Mouse (Mus musculus) heart, embryonic 13.5 days (tissue): ENCODE measurements around the gene Gm45021. TPM values are rescaled to one million over a fixed set of nuclear protein-coding genes. Genes with fewer than 3 reads are reported as not detected.

Experiments
- ATAC-seq: fragments of 200-750 bp; cut with Nextera tagmentation; 2 replicates; pipeline ENCODE4 v1.8.0; 2017; ENCODE audit warnings: moderate TSS enrichment; ENCODE audit not compliant: insufficient number of reproducible peaks, low FRiP score, low TSS enrichment; ENCODE audit errors: extremely low read depth
- H3K27ac ChIP-seq: fragments of 300-500 bp; sonication (generic); replicated peaks from 2 replicates; pipeline ENCODE4 v1.5.1; 2015; ENCODE audit warnings: moderate library complexity, mild to moderate bottlenecking, inconsistent platforms
- H3K27me3 ChIP-seq: fragments of 300-500 bp; sonication (generic); replicated peaks from 2 replicates; pipeline ENCODE4 v1.6.1; 2015; ENCODE audit warnings: mild to moderate bottlenecking, inconsistent platforms
- H3K36me3 ChIP-seq: fragments of 300-500 bp; sonication (generic); 2 replicates; pipeline ENCODE4 v1.6.1; 2015; ENCODE audit warnings: mild to moderate bottlenecking, inconsistent platforms
- H3K4me1 ChIP-seq: fragments of 300-500 bp; sonication (generic); 2 replicates; pipeline ENCODE4 v1.6.1; 2015; ENCODE audit warnings: inconsistent platforms
- H3K4me2 ChIP-seq: fragments of 300-500 bp; sonication (generic); 2 replicates; pipeline ENCODE4 v1.6.1; 2015; ENCODE audit warnings: inconsistent platforms, mild to moderate bottlenecking, moderate library complexity
- H3K4me3 ChIP-seq: fragments of 300-500 bp; sonication (generic); 2 replicates; pipeline ENCODE4 v1.5.1; 2015; ENCODE audit warnings: moderate library complexity, mild to moderate bottlenecking, inconsistent platforms
- H3K9ac ChIP-seq: fragments of 300-500 bp; sonication (generic); 2 replicates; pipeline ENCODE4 v1.6.1; 2015; ENCODE audit warnings: inconsistent platforms, mild to moderate bottlenecking, moderate library complexity
- H3K9me3 ChIP-seq: fragments of 300-500 bp; sonication (generic); 2 replicates; pipeline ENCODE4 v1.6.1; 2016; ENCODE audit warnings: inconsistent platforms
- WGBS: fragments of 180-500 bp; shearing (Covaris S2); methylation state at CpG from one replicate; pipeline ENCODE4 v1.1.7; 2015; ENCODE audit warnings: mixed read lengths; 5-methylcytosine and 5-hydroxymethylcytosine counted together
- polyA plus RNA-seq: library from polyadenylated mRNA; unstranded; fragments of >200 nt; fragmentation: Nextera tagmentation; extraction: Ambion mirVana; gene quantifications from 2 replicates; pipeline ENCODE4 v1.2.1, GENCODE M21; 2015

Gene Gm45021
- polyA plus RNA-seq, 1 experiment from 2014 or later, result 0.86 TPM

GRCm38 (mm10) chr6:48637811-48638500, 48.5 kb downstream of the Gm45021 start:
- no peak overlapping the region for H3K9ac ChIP-seq
- no peak for ATAC-seq
- WGBS, result 68% methylated on average over 6 of the region's 6 CpGs
- H3K36me3 ChIP-seq, result no peaks in the 10 kb centered on the region
- no peaks in the 10 kb centered on the region for H3K9me3 ChIP-seq
- H3K4me3 ChIP-seq, result no peak overlapping the region
- H3K4me1 ChIP-seq, result peaks cover 18% of the 10 kb centered on the region
- H3K27me3 ChIP-seq, result no peaks in the 10 kb centered on the region
- no peak overlapping the region for H3K4me2 ChIP-seq
- H3K27ac ChIP-seq, result no peak overlapping the region

GRCm38 (mm10) chr6:48638553-48638952, 49.1 kb downstream of the Gm45021 start:
- Histone ChIP-seq H3K4me3 (no peak overlapping the region), H3K9ac (no peak overlapping the region), H3K27ac (no peak overlapping the region), H3K4me1 (peaks cover 18% of the 10 kb centered on the region), H3K4me2 (no peak overlapping the region), H3K27me3 (no peaks in the 10 kb centered on the region), H3K36me3 (no peaks in the 10 kb centered on the region), H3K9me3 (no peaks in the 10 kb centered on the region)
- WGBS, result 57% methylated on average over 2 of the region's 2 CpGs
- no peak for ATAC-seq

DNA sequence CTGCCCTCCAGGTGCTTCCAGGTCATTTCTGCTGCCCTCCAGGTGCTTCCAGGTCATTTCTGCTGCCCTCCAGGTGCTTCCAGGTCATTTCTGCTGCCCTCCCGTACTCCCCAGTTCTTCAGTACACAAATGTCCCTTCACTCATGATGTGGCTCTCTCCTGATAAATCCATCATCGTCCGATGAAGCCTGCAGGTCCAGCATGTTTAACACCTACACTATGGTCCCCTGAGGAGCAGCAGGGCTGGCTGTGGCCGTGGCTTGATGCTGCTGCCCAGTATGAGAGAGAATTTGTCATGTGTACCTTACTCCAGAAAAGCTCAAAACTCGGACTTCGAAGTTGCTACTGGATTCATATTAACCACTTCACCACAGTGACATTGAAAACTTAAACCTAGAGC, 52.0 kb downstream of the Gm45021 start:
- 63% methylated on average over 6 of the region's 6 CpGs for WGBS
- Histone ChIP-seq H3K27ac (no peak overlapping the region), H3K9ac (no peak overlapping the region), H3K4me3 (no peak overlapping the region), H3K4me2 (no peak overlapping the region), H3K9me3 (no peaks in the 10 kb centered on the region), H3K36me3 (no peaks in the 10 kb centered on the region), H3K4me1 (peaks cover 17% of the 10 kb centered on the region), H3K27me3 (peaks cover 3% of the 10 kb centered on the region; the same call in 1 of the 2 replicates)
- ATAC-seq, result no peak

DNA sequence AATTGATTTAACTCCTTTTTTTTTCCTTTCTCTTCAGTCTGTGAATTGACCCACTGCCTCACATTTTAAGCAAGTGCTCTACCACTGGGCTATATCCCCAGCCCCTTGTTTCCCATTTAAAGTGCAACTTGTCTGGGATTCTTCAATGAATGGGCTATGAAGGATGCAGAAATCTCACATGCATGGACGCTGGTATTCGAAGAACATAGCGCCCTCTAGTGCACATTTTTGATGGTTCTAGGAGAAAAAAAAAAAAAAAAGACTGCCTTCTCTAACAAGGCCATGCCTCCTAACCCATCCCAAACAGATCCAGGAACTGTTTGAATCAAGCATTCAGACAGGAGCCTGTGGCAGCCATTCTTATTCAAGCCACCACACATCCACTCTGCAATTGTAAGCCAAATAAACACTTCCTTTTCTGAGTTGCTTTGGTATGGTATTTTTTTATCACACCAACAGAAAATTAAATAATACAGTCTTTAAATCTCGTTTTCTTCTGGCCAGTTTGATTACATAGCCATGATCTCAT, 53.4 kb downstream of the Gm45021 start:
- H3K27me3 ChIP-seq, result peaks cover 3% of the 10 kb centered on the region; the same call in 1 of the 2 replicates
- no peak overlapping the region for H3K27ac ChIP-seq
- ATAC-seq, result no peak
- H3K36me3 ChIP-seq, result no peaks in the 10 kb centered on the region
- WGBS, result 17% methylated on average over 4 of the region's 4 CpGs
- H3K4me1 ChIP-seq, result peaks cover 3% of the 10 kb centered on the region; the same call in 1 of the 2 replicates
- no peak overlapping the region for H3K9ac ChIP-seq
- no peak overlapping the region for H3K4me3 ChIP-seq
- no peak overlapping the region for H3K4me2 ChIP-seq
- H3K9me3 ChIP-seq, result no peaks in the 10 kb centered on the region

- Histone ChIP-seq H3K36me3 (no peaks in the 10 kb centered on the region), H3K4me3 (no peak overlapping the region), H3K9me3 (no peaks in the 10 kb centered on the region), H3K4me2 (0 out of 2 replicates have a peak overlapping the region, but pooled peaks have one; percentile 22), H3K27me3 (peaks cover 3% of the 10 kb centered on the region; the same call in 1 of the 2 replicates), H3K27ac (0 out of 2 replicates have a peak overlapping the region, but pooled peaks have one; percentile 24), H3K4me1 (no peaks in the 10 kb centered on the region), H3K9ac (peak overlapping the region; percentile 63; the same call in 1 of the 2 replicates)
- no peak for ATAC-seq
- 12% methylated on average over 12 of the region's 12 CpGs for WGBS
These were observed 56.4 kb downstream of the Gm45021 start for GRCm38 (mm10) chr6:48645660-48646308.

- Histone ChIP-seq H3K4me2 (no peak overlapping the region), H3K9ac (no peak overlapping the region; the same call in 1 of the 2 replicates), H3K4me1 (no peaks in the 10 kb centered on the region), H3K27me3 (peaks cover 3% of the 10 kb centered on the region; the same call in 1 of the 2 replicates), H3K4me3 (no peak overlapping the region), H3K36me3 (no peaks in the 10 kb centered on the region), H3K27ac (no peak overlapping the region), H3K9me3 (no peaks in the 10 kb centered on the region)
- ATAC-seq, result no peak
- 59% methylated on average over 4 of the region's 4 CpGs for WGBS
These were observed 56.9 kb downstream of the Gm45021 start for GRCm38 (mm10) chr6:48646309-48646690.

- Histone ChIP-seq H3K27ac (no peak within 1 kb of the TSS), H3K4me1 (no peaks in the 10 kb centered on the region), H3K4me2 (peak within 1 kb of the TSS; percentile 23; the same call in 1 of the 2 replicates), H3K9ac (peak within 1 kb of the TSS; percentile 30), H3K36me3 (no peaks in the 10 kb centered on the region), H3K9me3 (no peaks in the 10 kb centered on the region), H3K27me3 (peaks cover 3% of the 10 kb centered on the region; the same call in 1 of the 2 replicates), H3K4me3 (no peak within 1 kb of the TSS)
- 37% methylated on average over 3 of the region's 3 CpGs for WGBS
- no peak for ATAC-seq
These were observed 57.6 kb downstream of the Gm45021 start, which contains the start of gene Gimap8 for GRCm38 (mm10) chr6:48646995-48647394. Gene Gimap8, plus strand, starts transcription at chr6:48647234.

- 77% methylated on average over 2 of the region's 2 CpGs for WGBS
- no peaks in the 10 kb centered on the region for H3K9me3 ChIP-seq
- H3K4me3 ChIP-seq, result no peak overlapping the region
These were observed 58.2 kb downstream of the Gm45021 start for GRCm38 (mm10) chr6:48647611-48648010.

DNA sequence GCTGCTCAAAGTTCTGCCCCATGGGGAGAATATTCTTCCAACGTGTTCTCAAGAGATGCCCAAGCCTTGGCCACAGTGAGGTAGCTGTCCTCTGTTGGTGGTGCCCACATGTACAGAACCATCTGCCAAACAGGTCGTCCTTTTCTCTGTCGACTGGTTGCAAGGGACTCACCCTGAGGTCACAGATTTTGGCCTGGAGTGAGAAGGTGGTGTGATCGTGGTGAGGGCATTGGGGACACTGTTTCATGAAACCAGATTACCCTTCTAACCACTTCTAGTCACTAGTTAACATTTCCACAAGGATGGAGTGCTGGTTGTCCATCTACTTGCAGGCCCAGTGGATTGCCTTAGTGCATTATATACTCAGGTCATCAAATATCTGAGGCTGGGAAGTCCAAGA, 59.4 kb downstream of the Gm45021 start:
- H3K27ac ChIP-seq, result no peak overlapping the region
- no peak overlapping the region for H3K4me3 ChIP-seq
- 76% methylated on average over 4 of the region's 4 CpGs for WGBS
- no peak for ATAC-seq
- no peaks in the 10 kb centered on the region for H3K9me3 ChIP-seq
- no peaks in the 10 kb centered on the region for H3K36me3 ChIP-seq
- peaks cover 3% of the 10 kb centered on the region; the same call in 1 of the 2 replicates for H3K27me3 ChIP-seq
- no peak overlapping the region for H3K9ac ChIP-seq
- H3K4me2 ChIP-seq, result no peak overlapping the region
- H3K4me1 ChIP-seq, result no peaks in the 10 kb centered on the region

More at GRCm38 (mm10) chr6:48647611-48648010, 58.2 kb downstream of the Gm45021 start:
- no peak overlapping the region for H3K27ac ChIP-seq
- no peaks in the 10 kb centered on the region for H3K4me1 ChIP-seq
- H3K9ac ChIP-seq, result no peak overlapping the region
- H3K36me3 ChIP-seq, result no peaks in the 10 kb centered on the region
- no peak overlapping the region; the same call in 1 of the 2 replicates for H3K4me2 ChIP-seq
- H3K27me3 ChIP-seq, result peaks cover 3% of the 10 kb centered on the region; the same call in 1 of the 2 replicates
- no peak for ATAC-seq

- 83% methylated on average over 9 of the region's 9 CpGs for WGBS
- no peak overlapping the region for H3K4me2 ChIP-seq
These were observed 60.6 kb downstream of the Gm45021 start for GRCm38 (mm10) chr6:48650041-48650440.

DNA sequence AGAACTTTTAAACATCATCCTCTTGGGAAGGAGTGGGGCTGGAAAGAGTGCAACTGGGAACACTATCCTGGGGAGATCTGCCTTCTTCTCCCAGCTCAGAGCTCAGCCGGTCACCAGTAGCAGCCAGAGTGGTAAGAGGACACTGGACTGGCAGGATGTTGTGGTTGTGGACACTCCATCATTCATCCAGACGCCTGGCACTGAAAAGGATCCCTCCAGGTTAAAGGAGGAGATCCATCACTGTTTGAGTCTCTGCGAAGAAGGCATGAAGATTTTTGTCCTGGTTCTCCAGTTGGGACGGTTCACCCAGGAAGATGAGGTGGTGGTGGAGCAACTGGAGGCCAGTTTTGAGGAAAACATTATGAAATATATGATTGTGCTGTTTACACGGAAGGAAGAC, 69.3 kb downstream of the Gm45021 start:
- H3K4me1 ChIP-seq, result no peaks in the 10 kb centered on the region
- H3K27ac ChIP-seq, result no peak overlapping the region
- no peaks in the 10 kb centered on the region for H3K36me3 ChIP-seq
- no peaks in the 10 kb centered on the region for H3K27me3 ChIP-seq
- WGBS, result 69% methylated on average over 5 of the region's 5 CpGs
- no peak overlapping the region for H3K4me2 ChIP-seq
- no peak for ATAC-seq
- H3K9me3 ChIP-seq, result no peaks in the 10 kb centered on the region
- H3K9ac ChIP-seq, result no peak overlapping the region
- H3K4me3 ChIP-seq, result no peak overlapping the region

More at GRCm38 (mm10) chr6:48650041-48650440, 60.6 kb downstream of the Gm45021 start:
- Histone ChIP-seq H3K36me3 (no peaks in the 10 kb centered on the region), H3K27ac (no peak overlapping the region), H3K4me1 (no peaks in the 10 kb centered on the region), H3K9ac (no peak overlapping the region), H3K9me3 (no peaks in the 10 kb centered on the region), H3K4me3 (no peak overlapping the region), H3K27me3 (peaks cover 2% of the 10 kb centered on the region; the same call in 1 of the 2 replicates)
- ATAC-seq, result no peak
